Mouse (Mus musculus) forebrain, embryonic 11.5 days (tissue): Measurements from ENCODE around the gene Slc22a3. TPM values are rescaled to one million over a fixed set of nuclear protein-coding genes. Genes with fewer than 3 reads are reported as not detected.

Source experiments
- ATAC-seq: fragments of 200-750 bp; cut with Nextera tagmentation; replicated peaks from 2 replicates; pipeline ENCODE4 v1.8.0; 2017; ENCODE audit warnings: moderate TSS enrichment; ENCODE audit not compliant: low FRiP score
- DNase-seq: peaks from one replicate; pipeline ENCODE4 v3.0.0-alpha.2; 2017; ENCODE audit warnings: low spot score
- H3K27ac ChIP-seq: fragments of 300-500 bp; sonication (generic); 2 replicates; pipeline ENCODE4 v1.5.1; 2014; ENCODE audit warnings: low read depth, low read length
- H3K27me3 ChIP-seq: fragments of 300-500 bp; sonication (generic); 2 replicates; pipeline ENCODE4 v1.6.1; 2014; ENCODE audit warnings: mild to moderate bottlenecking, low read length, mixed read lengths; ENCODE audit not compliant: control insufficient read depth, insufficient read depth
- H3K36me3 ChIP-seq: fragments of 300-500 bp; sonication (generic); 2 replicates; pipeline ENCODE4 v1.6.1; 2014; ENCODE audit warnings: mild to moderate bottlenecking, low read length, moderate library complexity, mixed read lengths; ENCODE audit not compliant: control insufficient read depth, insufficient read depth
- H3K4me1 ChIP-seq: fragments of 300-500 bp; sonication (generic); replicated peaks from 2 replicates; pipeline ENCODE4 v1.6.1; 2014; ENCODE audit warnings: low read length, mixed read lengths; ENCODE audit not compliant: control insufficient read depth, insufficient read depth
- H3K4me2 ChIP-seq: fragments of 300-500 bp; sonication (generic); 2 replicates; pipeline ENCODE4 v1.6.1; 2014; ENCODE audit warnings: low read depth, mild to moderate bottlenecking, low read length, moderate library complexity, mixed read lengths; ENCODE audit not compliant: severe bottlenecking
- H3K4me3 ChIP-seq: fragments of 300-500 bp; sonication (generic); 2 replicates; pipeline ENCODE4 v1.5.1; 2014; ENCODE audit warnings: low read depth, low read length
- H3K9ac ChIP-seq: fragments of 300-500 bp; sonication (generic); 2 replicates; pipeline ENCODE4 v1.6.1; 2014; ENCODE audit warnings: low read length
- H3K9me3 ChIP-seq: fragments of 300-500 bp; sonication (generic); 2 replicates; pipeline ENCODE4 v1.6.1; 2016; ENCODE audit warnings: low read length, mixed read lengths; ENCODE audit not compliant: control insufficient read depth
- WGBS: fragments of 180-500 bp; shearing (Covaris S2); extraction: QIAGEN DNeasy Blood & Tissue Kit; methylation state at CpG from one replicate; pipeline ENCODE4 v1.1.7; 2014; 5-methylcytosine and 5-hydroxymethylcytosine counted together
- polyA plus RNA-seq: library from polyadenylated mRNA; unstranded; fragments of >200 nt; fragmentation: Nextera tagmentation; extraction: Ambion mirVana; gene quantifications from 2 replicates; pipeline ENCODE4 v1.2.1, GENCODE M21; 2014

Gene Slc22a3
- polyA plus RNA-seq, 1 experiment from 2014 or later: 0.15 TPM

DNA sequence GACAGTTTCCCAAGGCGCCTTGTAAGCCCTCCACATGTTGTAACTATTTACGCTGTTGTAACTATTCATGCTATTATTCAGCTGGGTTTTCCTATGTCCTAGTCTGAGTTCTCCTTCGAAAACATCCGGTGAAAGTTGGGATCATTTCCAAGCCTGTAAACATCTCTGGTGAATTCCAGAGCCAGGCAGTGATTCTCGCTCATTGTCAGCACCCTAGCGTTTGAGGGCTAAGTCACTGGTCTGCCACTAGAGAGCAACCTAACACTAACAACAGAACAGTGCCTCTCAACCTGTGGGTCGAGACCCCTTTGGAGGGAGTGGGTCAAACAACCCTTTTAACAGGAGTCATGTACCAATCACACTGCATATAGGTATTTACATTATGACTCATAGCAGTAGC is 104.1 kb downstream of the Slc22a3 start:
- H3K27ac ChIP-seq: no peak overlapping the region
- ATAC-seq (no peak), DNase-seq (no peak)
- H3K27me3 ChIP-seq: no peaks in the 10 kb centered on the region
- H3K9ac ChIP-seq: no peak overlapping the region
- H3K9me3 ChIP-seq: no peaks in the 10 kb centered on the region
- no peaks in the 10 kb centered on the region for H3K36me3 ChIP-seq
- H3K4me2 ChIP-seq: no peak overlapping the region
- H3K4me1 ChIP-seq: no peaks in the 10 kb centered on the region
- 78% methylated on average over 7 of the region's 7 CpGs for WGBS
- H3K4me3 ChIP-seq: no peak overlapping the region

DNA sequence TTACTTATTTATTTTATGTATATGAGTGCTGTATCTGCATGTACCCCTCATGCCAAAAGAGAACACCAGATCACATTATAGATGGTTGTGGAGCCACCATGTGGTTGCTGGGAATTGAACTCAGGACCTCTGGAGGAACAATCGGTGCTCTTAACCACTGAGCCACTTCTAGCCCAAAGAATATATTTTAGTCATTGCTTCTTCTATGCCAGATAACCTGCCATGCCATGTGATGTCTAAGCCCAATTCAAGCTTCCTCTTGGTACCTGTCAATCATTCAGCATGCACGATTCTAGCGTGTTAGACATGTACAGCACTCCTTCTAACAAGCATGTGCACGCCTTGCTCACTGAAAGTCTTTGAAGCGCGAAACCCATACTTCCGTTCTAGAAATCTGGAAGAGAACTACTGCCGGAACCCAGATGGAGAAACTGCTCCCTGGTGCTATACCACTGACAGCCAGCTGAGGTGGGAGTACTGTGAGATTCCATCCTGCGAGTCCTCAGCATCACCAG is 111.3 kb downstream of the Slc22a3 start:
- no peak overlapping the region for H3K4me3 ChIP-seq
- DNase-seq (no peak), ATAC-seq (no peak)
- no peaks in the 10 kb centered on the region for H3K27me3 ChIP-seq
- H3K9me3 ChIP-seq: no peaks in the 10 kb centered on the region
- 89% methylated on average over 9 of the region's 9 CpGs for WGBS
- no peaks in the 10 kb centered on the region for H3K36me3 ChIP-seq
- no peak overlapping the region for H3K4me2 ChIP-seq
- H3K27ac ChIP-seq: no peak overlapping the region
- no peak overlapping the region for H3K9ac ChIP-seq
- H3K4me1 ChIP-seq: no peaks in the 10 kb centered on the region

DNA sequence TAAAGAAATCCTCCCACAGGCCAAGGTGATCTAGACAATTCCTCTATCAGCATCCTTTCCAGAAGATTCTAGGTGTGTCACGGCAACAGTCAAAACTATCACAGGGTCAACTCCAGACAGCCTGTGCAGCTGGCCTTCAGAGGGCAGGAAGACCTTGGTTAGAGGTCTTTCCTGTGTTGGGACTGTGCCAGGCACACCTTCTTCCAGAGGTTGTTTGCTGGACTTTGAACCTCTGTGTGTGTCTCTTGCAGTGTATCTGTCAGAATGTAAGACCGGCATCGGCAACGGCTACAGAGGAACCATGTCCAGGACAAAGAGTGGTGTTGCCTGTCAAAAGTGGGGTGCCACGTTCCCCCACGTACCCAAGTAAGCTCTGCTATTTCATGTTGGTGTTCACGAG is 119.3 kb downstream of the Slc22a3 start:
- 90% methylated on average over 7 of the region's 7 CpGs for WGBS
- no peak for ATAC-seq

DNA sequence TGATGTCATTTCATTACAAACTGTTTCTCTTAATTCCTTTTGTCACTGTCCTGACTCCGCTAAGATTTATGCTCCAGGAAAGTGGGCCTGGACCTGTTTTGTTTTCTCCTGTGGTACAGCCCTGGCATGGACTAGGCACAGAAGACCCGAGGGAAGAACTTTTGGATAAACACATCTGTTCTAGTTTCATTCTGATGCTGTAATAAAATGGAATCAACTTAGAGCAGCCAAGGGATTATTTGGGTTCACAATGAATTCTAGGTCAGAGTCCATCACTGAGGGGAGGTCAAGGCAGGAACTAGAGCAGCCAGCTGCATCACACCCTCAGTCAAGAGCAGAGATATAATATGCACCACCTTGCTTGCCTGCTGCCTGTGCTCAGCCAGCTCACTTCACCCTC is 119.7 kb downstream of the Slc22a3 start:
- Histone ChIP-seq H3K9ac (no peak overlapping the region), H3K4me3 (no peak overlapping the region), H3K9me3 (no peaks in the 10 kb centered on the region), H3K4me2 (no peak overlapping the region), H3K36me3 (no peaks in the 10 kb centered on the region), H3K27me3 (no peaks in the 10 kb centered on the region), H3K4me1 (no peaks in the 10 kb centered on the region), H3K27ac (no peak overlapping the region)
- ATAC-seq (no peak), DNase-seq (no peak)
- 82% methylated on average over 2 of the region's 2 CpGs for WGBS

More for the DNA sequence above, 119.3 kb downstream of the Slc22a3 start:
- no peaks in the 10 kb centered on the region for H3K36me3 ChIP-seq
- no peaks in the 10 kb centered on the region for H3K27me3 ChIP-seq
- H3K4me2 ChIP-seq: no peak overlapping the region
- H3K9ac ChIP-seq: no peak overlapping the region
- H3K9me3 ChIP-seq: no peaks in the 10 kb centered on the region
- no peak for DNase-seq
- no peak overlapping the region for H3K27ac ChIP-seq
- H3K4me3 ChIP-seq: no peak overlapping the region
- no peaks in the 10 kb centered on the region for H3K4me1 ChIP-seq

DNA sequence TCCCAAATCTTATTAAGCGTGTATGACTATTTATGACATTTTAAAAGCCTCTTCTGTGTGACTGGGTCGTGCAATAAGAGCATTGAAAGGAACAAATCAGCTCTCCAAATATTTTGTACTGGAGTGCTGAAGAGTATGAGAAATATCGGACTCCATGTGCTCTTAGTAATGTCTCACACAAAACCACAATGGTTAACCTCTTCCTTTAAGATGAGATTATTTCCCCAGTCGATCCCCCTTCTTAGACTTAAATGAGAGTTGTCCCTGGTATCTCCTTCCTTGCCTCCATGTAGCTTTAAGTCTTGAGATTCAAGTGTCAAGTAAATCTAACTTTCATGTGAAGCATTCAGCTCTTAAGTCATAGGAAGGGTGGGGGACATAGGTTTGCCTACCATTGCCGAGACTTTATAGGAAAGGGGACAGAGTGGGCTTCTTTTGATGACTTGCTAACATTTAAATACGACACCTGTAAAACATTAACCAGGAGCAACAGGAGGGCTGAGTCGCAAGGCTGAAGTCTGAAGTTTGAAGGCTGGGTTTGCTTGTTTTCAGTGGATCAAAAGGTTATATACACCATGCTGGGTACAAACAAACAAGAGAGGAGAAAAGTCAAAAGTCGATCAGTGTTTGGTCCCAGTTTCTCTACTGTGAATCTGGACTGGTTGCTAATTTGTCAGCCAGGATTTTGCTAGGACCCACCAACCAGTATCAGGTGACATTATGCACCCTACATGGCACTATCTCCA is 122.3 kb downstream of the Slc22a3 start:
- Histone ChIP-seq H3K36me3 (no peaks in the 10 kb centered on the region), H3K4me2 (no peak overlapping the region), H3K4me1 (no peaks in the 10 kb centered on the region), H3K27me3 (no peaks in the 10 kb centered on the region), H3K9ac (no peak overlapping the region), H3K4me3 (no peak overlapping the region), H3K27ac (no peak overlapping the region), H3K9me3 (no peaks in the 10 kb centered on the region)
- no peak for DNase-seq
- 80% methylated on average over 8 of the region's 8 CpGs for WGBS
- ATAC-seq: no peak

DNA sequence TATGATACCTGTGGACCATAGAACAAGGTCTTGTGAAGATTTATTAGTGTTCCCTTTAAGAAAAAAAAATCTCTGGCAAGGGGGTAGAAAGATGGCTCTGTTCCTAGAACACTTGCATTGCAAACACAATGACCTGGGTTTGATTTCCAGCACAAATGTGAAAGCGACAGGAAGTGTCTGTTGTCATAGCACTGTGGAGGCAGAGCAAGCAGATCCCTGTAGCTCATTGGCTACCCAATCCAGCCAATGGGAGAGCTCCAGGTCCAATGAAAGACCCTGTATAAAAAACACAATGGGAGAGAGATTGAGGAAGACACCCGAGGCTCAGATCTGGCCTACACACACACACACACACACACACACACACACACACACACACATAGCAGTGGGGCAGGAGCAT is 125.0 kb downstream of the Slc22a3 start:
- Histone ChIP-seq H3K4me2 (no peak overlapping the region), H3K27me3 (no peaks in the 10 kb centered on the region), H3K27ac (no peak overlapping the region), H3K36me3 (no peaks in the 10 kb centered on the region), H3K4me3 (no peak overlapping the region), H3K9ac (no peak overlapping the region), H3K4me1 (no peaks in the 10 kb centered on the region), H3K9me3 (no peaks in the 10 kb centered on the region)
- DNase-seq (no peak), ATAC-seq (no peak; the same call in 1 of the 2 replicates)
- WGBS: 35% methylated on average over 2 of the region's 2 CpGs

DNA sequence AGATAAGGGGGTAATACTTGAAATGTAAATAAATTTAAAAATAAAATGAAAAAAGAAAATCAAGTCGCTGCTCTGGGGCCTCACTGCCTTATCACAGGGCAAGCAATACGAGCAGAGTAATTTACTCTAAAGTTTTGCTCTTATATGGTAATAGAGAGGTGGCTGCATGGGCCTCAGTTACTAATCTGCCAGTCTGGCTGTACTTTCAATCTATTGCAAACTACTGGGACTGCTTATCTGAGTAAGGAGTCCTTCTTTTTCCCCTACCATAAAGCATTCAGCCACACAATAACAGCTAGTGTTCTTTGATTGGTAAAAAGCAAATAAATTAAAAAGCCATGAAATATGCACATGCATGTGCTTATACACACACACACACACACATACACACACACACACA is 125.9 kb downstream of the Slc22a3 start:
- Histone ChIP-seq H3K4me3 (no peak overlapping the region), H3K27ac (no peak overlapping the region), H3K9me3 (no peaks in the 10 kb centered on the region), H3K4me2 (no peak overlapping the region), H3K27me3 (no peaks in the 10 kb centered on the region), H3K9ac (no peak overlapping the region), H3K4me1 (no peaks in the 10 kb centered on the region), H3K36me3 (no peaks in the 10 kb centered on the region)
- ATAC-seq: no peak
- 91% methylated on average over 2 of the region's 2 CpGs for WGBS
- DNase-seq: no peak

DNA sequence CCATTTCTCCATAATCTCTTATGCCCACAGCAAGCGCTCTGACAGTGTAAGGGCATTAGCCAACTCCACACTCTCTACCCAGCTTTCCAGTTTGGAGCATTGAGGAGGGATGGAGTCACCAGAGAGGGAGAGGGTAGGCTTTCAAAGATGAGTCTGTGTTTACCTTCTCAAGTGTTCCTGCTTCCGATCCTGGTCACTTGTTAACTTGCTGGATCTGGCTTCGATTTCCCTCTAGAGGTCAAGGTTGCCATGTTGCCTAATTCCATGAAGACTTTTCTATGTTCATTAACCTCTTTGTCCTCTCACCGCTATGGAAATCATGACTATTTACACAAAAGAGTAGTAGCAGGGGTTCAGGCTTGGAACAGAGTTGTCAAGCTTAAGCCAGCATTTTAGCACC is 127.2 kb downstream of the Slc22a3 start:
- ATAC-seq: no peak
- Histone ChIP-seq H3K4me3 (no peak overlapping the region), H3K27ac (no peak overlapping the region), H3K9ac (no peak overlapping the region), H3K9me3 (no peaks in the 10 kb centered on the region), H3K27me3 (no peaks in the 10 kb centered on the region), H3K4me2 (no peak overlapping the region), H3K4me1 (no peaks in the 10 kb centered on the region), H3K36me3 (no peaks in the 10 kb centered on the region)
- DNase-seq: no peak
- WGBS: 88% methylated on average over 4 of the region's 4 CpGs
